Comparison of ENCODE assay signal across 9 mouse cellular contexts in genomic region chr14:72506723-72507420, GRCm38 (mm10). TPM values are rescaled to one million over a fixed set of nuclear protein-coding genes. Genes with fewer than 3 reads are reported as not detected.
DNase-seq lines count a peak whose midpoint lies in the region; ATAC-seq lines count a peak whose summit lies in the region.
"Had no signal": no experiment of that assay in that cellular context is flagged by ENCODE, and none has a peak within 500 bp of the region (broad histone marks: within the 10 kb centered on the region; RNA-seq: fewer than 3 reads in every experiment).

No protein-coding gene starts in this region.

- H3K9ac ChIP-seq in heart, embryonic 13.5 days: peak overlapping the region; percentile 73
- 0 out of 2 replicates have a peak overlapping the region, but pooled peaks have one; percentile 34 for H3K9ac ChIP-seq in intestine, embryonic 14.5 days (ENCODE audit: low read length)
- H3K9ac ChIP-seq in midbrain, embryonic 16.5 days (ENCODE audit: low read depth, low read length): 0 out of 2 replicates have a peak overlapping the region, but pooled peaks have one; percentile 38

- peak overlapping the region; percentile 53 for H3K4me3 ChIP-seq in heart, embryonic 13.5 days
- H3K4me3 ChIP-seq in intestine, embryonic 14.5 days (ENCODE audit: low read depth, low read length): peak overlapping the region; percentile 27
- peak overlapping the region; percentile 28 for H3K4me3 ChIP-seq in midbrain, embryonic 16.5 days (ENCODE audit: low read depth, low read length)

- 6% methylated on average over 11 of the region's 11 CpGs for WGBS in heart, embryonic 13.5 days
- WGBS in intestine, embryonic 14.5 days: 15% methylated on average over 11 of the region's 11 CpGs
- WGBS in midbrain, embryonic 16.5 days: 10% methylated on average over 11 of the region's 11 CpGs

- H3K27ac ChIP-seq in heart, embryonic 13.5 days (replicated peaks): no peak overlapping the region
- no peak overlapping the region for H3K27ac ChIP-seq in intestine, embryonic 14.5 days (ENCODE audit: low read depth)
- no peak overlapping the region for H3K27ac ChIP-seq in midbrain, embryonic 16.5 days (ENCODE audit: low read length)

- no peak for DNase-seq in heart, adult 9 months (ENCODE audit: low spot score in 2 of 2)
- peak; percentile 27 for DNase-seq in embryo, embryonic 11 days
- DNase-seq in intestine, embryonic 14.5 days (ENCODE audit: low spot score): no peak
- DNase-seq in layer of hippocampus, postnatal 10 days (ENCODE audit: low spot score in 2 of 2): no peak
- no peak for DNase-seq in cerebellum, adult 11-12 months
- DNase-seq in gastrocnemius, adult 18-20 months (ENCODE audit: low spot score): no peak
- DNase-seq: heart, adult 11 months had no signal

- H3K4me1 ChIP-seq in heart, embryonic 13.5 days: peaks cover 10% of the 10 kb centered on the region
- H3K4me1 ChIP-seq in intestine, embryonic 14.5 days (replicated peaks; ENCODE audit: control insufficient read depth, insufficient read depth, low read length): peaks cover 9% of the 10 kb centered on the region
- peaks cover 4% of the 10 kb centered on the region; the same call in 1 of the 2 replicates for H3K4me1 ChIP-seq in midbrain, embryonic 16.5 days (ENCODE audit: control insufficient read depth, insufficient read depth, low read length)

- H3K27me3 ChIP-seq in heart, embryonic 13.5 days (replicated peaks): no peaks in the 10 kb centered on the region; the same call in 1 of the 2 replicates
- no peaks in the 10 kb centered on the region for H3K27me3 ChIP-seq in intestine, embryonic 14.5 days (replicated peaks; ENCODE audit: control insufficient read depth, insufficient read depth, low read length)
- H3K27me3 ChIP-seq in midbrain, embryonic 16.5 days (ENCODE audit: control insufficient read depth, insufficient read depth, low read depth, low read length): no peaks in the 10 kb centered on the region

- no peaks in the 10 kb centered on the region for H3K9me3 ChIP-seq in heart, embryonic 13.5 days
- no peaks in the 10 kb centered on the region for H3K9me3 ChIP-seq in intestine, embryonic 14.5 days (ENCODE audit: control insufficient read depth, low read length)
- no peaks in the 10 kb centered on the region for H3K9me3 ChIP-seq in midbrain, embryonic 16.5 days (replicated peaks; ENCODE audit: control insufficient read depth, low read length, poor library complexity, severe bottlenecking)

- peak overlapping the region; percentile 75 for H3K4me2 ChIP-seq in heart, embryonic 13.5 days
- peak overlapping the region; percentile 65 for H3K4me2 ChIP-seq in intestine, embryonic 14.5 days (ENCODE audit: low read length)
- H3K4me2 ChIP-seq in midbrain, embryonic 16.5 days (ENCODE audit: low read length): peak overlapping the region; percentile 62

- H3K36me3 ChIP-seq in heart, embryonic 13.5 days: no peaks in the 10 kb centered on the region
- H3K36me3 ChIP-seq in intestine, embryonic 14.5 days (ENCODE audit: control insufficient read depth, insufficient read depth, low read length): no peaks in the 10 kb centered on the region
- no peaks in the 10 kb centered on the region for H3K36me3 ChIP-seq in midbrain, embryonic 16.5 days (ENCODE audit: control insufficient read depth, insufficient read depth, low read length)

- ATAC-seq in heart, embryonic 13.5 days (ENCODE audit: extremely low read depth, insufficient number of reproducible peaks, low FRiP score, low TSS enrichment): no peak
- ATAC-seq in intestine, embryonic 14.5 days (replicated peaks; ENCODE audit: low FRiP score, low TSS enrichment, low read depth): no peak
- no peak for ATAC-seq in midbrain, embryonic 16.5 days

RNA-seq across cellular contexts. Expression of gene Gm9195, which starts 15.2 kb away (rescaled TPM):
- polyA plus RNA-seq in heart, embryonic 13.5 days (2015; fragmentation: Nextera tagmentation; extraction: Ambion mirVana): not detected in 2 replicates
- polyA plus RNA-seq in intestine, embryonic 14.5 days (2014; fragmentation: Nextera tagmentation; extraction: Ambion mirVana): not detected in 2 replicates
- not detected in 2 replicates for polyA plus RNA-seq in midbrain, embryonic 16.5 days (2015; fragmentation: Nextera tagmentation; extraction: Ambion mirVana)
- total RNA-seq in layer of hippocampus, postnatal 10 days (2021): not detected
- not detected for total RNA-seq in gastrocnemius, adult 18-20 months (2021)
